Mouse (Mus musculus) bone marrow macrophage, adult 2 months (primary cell): Measurements from ENCODE around the gene Tmem62. TPM values are rescaled to one million over a fixed set of nuclear protein-coding genes. Genes with fewer than 3 reads are reported as not detected.

Source experiments
- H3K27ac ChIP-seq: 2 replicates; pipeline ENCODE4 v1.5.1; 2012; ENCODE audit warnings: low read depth, low read length; ENCODE audit not compliant: insufficient read depth
- H3K4me1 ChIP-seq: 2 replicates; pipeline ENCODE4 v1.6.1; 2012; ENCODE audit warnings: low read length; ENCODE audit not compliant: control insufficient read depth, insufficient read depth
- H3K4me3 ChIP-seq: 2 replicates; pipeline ENCODE4 v1.5.1; 2012; ENCODE audit warnings: mild to moderate bottlenecking, low read length, moderate library complexity; ENCODE audit not compliant: insufficient read depth
- CTCF ChIP-seq: IDR thresholded peaks from 2 replicates; pipeline ENCODE4 v1.5.1; 2012; ENCODE audit warnings: low read depth, mild to moderate bottlenecking, low read length, moderate library complexity
- POLR2A ChIP-seq: IDR thresholded peaks from 2 replicates; pipeline ENCODE4 v1.6.1; 2012; ENCODE audit warnings: mild to moderate bottlenecking, low read depth, low read length, borderline replicate concordance
- polyA plus RNA-seq: library from polyadenylated mRNA; stranded (reverse); fragments of >200 nt; gene quantifications from 2 replicates; pipeline ENCODE4 v1.2.4, GENCODE M21; 2012; ENCODE audit not compliant: missing spikeins, insufficient read depth, insufficient read length

The Tmem62 gene
- polyA plus RNA-seq: 7.2 and 11.4 TPM in 2 replicates

- TF ChIP-seq POLR2A: no peak
- TF ChIP-seq CTCF: no peak
- H3K4me1 ChIP-seq: peaks cover 8% of the 10 kb centered on the region; the same call in 1 of the 2 replicates
- peak within 1 kb of the TSS; percentile 45 for H3K27ac ChIP-seq
- peak within 1 kb of the TSS; percentile 80 for H3K4me3 ChIP-seq
Observed at GRCm38 (mm10) chr2:120976990-120977925, at the start of gene Tmem62. Gene Tmem62, plus strand, starts transcription at chr2:120977017.

GRCm38 (mm10) chr2:120933038-120933437 lies 43.8 kb upstream of the Tmem62 start:
- no peaks in the 10 kb centered on the region for H3K4me1 ChIP-seq
- no peak overlapping the region for H3K4me3 ChIP-seq
- H3K27ac ChIP-seq: no peak overlapping the region
- no peak for TF ChIP-seq CTCF
- TF ChIP-seq POLR2A: no peak

GRCm38 (mm10) chr2:120951208-120951607 lies 25.6 kb upstream of the Tmem62 start:
- Histone ChIP-seq H3K27ac (no peak overlapping the region), H3K4me3 (no peak overlapping the region), H3K4me1 (no peaks in the 10 kb centered on the region)
- TF ChIP-seq POLR2A: no peak
- TF ChIP-seq CTCF: no peak

- H3K4me1 ChIP-seq: no peaks in the 10 kb centered on the region
- TF ChIP-seq CTCF (no peak), POLR2A (no peak)
- H3K4me3 ChIP-seq: no peak overlapping the region
- H3K27ac ChIP-seq: no peak overlapping the region
Observed at GRCm38 (mm10) chr2:120952176-120952938, 24.5 kb upstream of the Tmem62 start.

GRCm38 (mm10) chr2:120959363-120959762 lies 17.5 kb upstream of the Tmem62 start:
- Histone ChIP-seq H3K4me1 (peaks cover 16% of the 10 kb centered on the region), H3K4me3 (no peak overlapping the region), H3K27ac (no peak overlapping the region)
- TF ChIP-seq POLR2A: no peak
- no peak for TF ChIP-seq CTCF

GRCm38 (mm10) chr2:120959827-120960226 lies 17.0 kb upstream of the Tmem62 start:
- Histone ChIP-seq H3K4me3 (no peak overlapping the region), H3K27ac (no peak overlapping the region), H3K4me1 (peaks cover 20% of the 10 kb centered on the region)
- TF ChIP-seq POLR2A (no peak), CTCF (no peak)

GRCm38 (mm10) chr2:120960261-120960660 lies 16.6 kb upstream of the Tmem62 start:
- TF ChIP-seq POLR2A (no peak), CTCF (no peak)
- no peak overlapping the region for H3K4me3 ChIP-seq
- H3K4me1 ChIP-seq: peaks cover 20% of the 10 kb centered on the region
- no peak overlapping the region for H3K27ac ChIP-seq

- Histone ChIP-seq H3K4me3 (no peak overlapping the region), H3K4me1 (peaks cover 32% of the 10 kb centered on the region), H3K27ac (no peak overlapping the region)
- no peak for TF ChIP-seq POLR2A
- no peak for TF ChIP-seq CTCF
Observed at GRCm38 (mm10) chr2:120963110-120963509, 13.7 kb upstream of the Tmem62 start.

GRCm38 (mm10) chr2:120965486-120965885 lies 11.3 kb upstream of the Tmem62 start:
- TF ChIP-seq CTCF (no peak), POLR2A (no peak)
- Histone ChIP-seq H3K4me1 (peaks cover 30% of the 10 kb centered on the region), H3K4me3 (no peak overlapping the region), H3K27ac (no peak overlapping the region)
